Mouse (Mus musculus): ENCODE measurements around the gene Wfikkn1.
A peak's percentile ranks its signal among the peaks of the same experiment; 100 is the strongest.

The Wfikkn1 gene

DNA sequence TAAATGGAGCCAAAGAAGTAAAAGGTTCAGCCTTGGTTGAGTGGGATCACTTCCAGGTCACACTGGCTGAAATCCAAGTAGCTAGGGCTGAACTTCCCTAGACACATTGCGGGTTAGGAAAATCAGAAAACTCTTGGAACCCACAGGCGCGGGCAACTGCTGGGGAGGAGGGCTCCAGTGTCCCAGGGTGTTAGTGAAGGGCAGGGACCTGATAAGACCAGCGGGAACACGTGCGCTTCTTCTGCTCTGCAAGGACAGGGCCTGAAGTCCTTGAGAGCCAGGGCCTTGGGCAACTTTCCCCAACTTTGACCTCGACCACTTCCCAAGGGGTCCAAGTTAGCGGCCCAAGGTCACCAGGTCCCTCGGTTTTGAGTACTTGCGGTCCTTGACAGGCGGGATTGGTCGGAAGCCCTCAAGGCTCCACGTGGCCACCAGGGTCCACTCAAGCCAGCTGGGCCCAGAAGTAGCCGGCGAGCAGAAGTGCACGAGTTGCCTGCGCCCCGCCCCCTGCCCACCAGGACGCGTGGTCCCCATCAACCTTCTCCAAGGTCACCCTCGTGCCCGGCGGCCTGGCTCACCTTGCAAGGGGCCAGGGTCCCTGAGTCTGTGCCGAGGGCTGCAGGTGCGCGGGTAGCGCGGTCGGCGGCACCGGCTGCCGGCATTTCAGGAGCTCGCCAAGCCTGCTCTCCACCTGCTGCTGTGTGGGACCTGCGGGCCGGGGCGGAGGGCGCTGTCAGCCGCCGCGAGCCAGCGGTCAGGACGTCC, 12.6 kb downstream of the Wfikkn1 start:
- DNase-seq: peak; percentile 61

DNA sequence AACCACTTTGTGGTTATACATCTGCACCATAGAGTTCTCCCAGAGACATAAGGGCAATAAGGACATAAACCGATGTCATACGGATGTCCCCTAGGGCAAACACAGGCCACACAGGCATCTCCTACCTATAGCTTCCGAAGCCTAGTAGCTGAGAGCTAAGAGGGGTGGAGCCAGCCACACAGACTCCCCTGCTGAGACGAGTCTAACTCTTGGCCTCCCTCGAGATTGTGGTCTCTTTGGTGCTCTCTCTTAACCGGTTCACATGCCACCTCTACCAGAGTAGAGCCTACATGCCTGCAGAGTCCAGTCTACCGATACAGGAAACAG, 13.2 kb downstream of the Wfikkn1 start:
- no peak for DNase-seq

DNA sequence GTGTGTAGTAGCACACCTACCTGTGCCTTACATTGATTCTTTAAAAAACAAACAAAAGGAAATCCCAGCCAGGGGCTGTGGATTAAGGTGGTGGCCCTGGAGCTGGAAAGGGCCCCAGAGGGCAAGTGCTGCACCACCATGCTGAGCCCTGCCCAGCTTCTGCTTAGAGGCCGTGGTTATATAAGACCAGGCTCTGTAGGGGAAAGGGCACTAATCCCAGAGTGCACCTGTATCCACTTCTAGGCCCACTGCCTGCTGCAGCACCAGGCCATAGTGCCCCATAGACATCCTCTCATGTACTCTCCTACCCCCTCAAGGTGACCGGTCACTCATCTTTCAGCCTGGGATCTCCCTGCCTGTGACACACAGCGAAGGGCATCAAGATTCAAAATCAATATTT, 14.5 kb downstream of the Wfikkn1 start:
- no peak for DNase-seq

DNA sequence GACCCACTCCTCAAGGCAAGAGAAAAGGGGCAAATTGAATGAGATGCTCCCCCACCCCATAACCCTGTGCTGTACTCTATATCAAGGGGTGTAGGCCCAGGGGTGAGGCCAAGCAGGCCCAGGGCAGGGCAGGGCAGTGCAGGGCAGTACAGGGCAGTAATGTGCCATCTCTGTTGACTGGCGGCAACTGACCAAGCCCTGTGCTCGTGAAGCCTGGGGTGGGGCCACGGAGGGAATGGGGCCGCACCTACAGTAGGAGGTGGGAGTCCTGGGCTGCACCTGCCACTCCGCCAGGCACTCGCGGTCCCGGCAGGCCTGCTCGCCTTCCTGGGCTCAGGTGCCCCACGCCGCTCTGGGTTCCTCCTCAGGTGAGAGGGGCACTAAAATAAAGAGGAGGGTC, 15.4 kb downstream of the Wfikkn1 start:
- no peak for DNase-seq

DNA sequence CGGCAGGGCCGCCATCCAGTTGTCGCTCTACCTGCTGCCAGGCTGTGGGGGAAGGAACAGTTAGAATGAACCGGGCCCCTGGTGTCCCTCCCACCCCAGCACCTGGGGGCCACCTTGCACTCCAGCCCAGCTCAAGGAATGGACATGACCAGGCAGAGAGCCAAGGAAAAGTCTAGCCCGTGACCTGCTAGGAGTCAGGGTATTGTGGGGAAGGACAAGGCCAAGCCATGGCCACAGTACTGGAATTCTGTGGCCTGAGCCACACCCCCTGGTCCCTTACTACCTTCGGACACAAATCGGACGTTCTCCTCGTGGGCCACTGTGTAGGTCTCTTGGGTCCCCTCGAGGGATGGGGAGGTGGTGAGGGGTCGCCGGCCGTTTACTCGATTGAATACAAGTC, 16.3 kb downstream of the Wfikkn1 start:
- peak; percentile 20 for DNase-seq

DNA sequence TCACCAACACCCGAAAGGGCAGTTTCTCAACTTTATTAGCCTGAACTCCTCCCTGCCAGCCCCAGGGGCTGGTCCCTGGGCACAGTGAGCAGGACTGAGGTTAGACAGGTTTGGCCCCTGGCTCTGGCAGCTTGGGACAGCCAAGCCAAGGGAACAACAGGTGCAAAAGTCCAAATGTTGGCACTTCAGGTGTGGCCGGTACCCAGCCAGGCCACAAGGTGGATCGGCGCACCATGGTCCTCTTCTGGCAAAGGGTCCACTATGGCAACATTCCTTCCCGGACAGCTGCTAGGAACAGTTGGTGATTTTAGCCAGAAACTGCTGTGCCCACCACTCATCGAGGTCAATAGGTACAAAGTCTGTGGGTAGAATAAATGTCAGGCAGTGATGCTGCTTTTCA, 17.0 kb downstream of the Wfikkn1 start:
- DNase-seq: peak; percentile 7

DNA sequence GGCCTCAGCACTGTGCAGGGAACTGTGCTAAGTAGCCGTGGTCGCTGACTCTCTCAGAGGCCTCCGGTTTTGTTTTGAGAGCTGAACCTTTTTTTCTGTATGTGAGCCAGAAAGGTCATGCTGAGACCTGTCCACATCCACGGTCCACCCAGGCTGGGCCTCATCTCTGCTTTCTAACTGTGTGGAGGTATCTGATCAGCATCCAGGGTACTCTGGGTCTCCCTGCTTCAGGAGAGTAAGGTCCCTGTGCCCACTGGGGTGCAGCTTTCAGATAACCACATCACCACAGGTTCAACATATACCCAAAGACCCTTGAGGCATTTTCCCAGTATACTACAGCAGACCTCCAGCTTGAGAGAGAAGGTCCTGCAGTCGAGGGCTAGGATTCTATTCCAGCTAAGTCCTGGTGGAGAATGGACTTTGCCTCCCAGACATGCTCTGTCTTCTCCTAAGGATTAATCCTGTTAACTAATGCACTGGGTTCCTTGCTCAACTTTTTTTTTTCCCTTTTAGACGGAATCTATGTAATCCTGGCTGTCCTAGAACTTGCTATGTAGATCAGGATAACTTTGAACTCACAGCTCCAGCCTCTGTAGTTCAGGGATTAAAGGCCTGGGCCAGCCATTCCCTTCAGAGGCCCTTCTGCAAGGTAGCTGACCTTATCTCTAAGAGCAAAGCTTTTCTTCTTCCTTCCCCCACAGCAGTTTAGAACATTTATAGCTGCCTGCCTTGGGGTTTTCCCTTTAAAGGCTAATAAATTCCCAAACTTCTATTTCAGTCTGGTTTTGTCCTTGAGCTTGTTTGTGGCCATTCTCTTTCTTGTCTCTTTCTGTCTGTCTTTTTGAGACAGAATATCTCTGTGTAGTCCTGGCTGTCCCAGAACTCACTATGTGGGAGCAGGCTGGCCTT, 18.7 kb downstream of the Wfikkn1 start:
- DNase-seq: no peak

DNA sequence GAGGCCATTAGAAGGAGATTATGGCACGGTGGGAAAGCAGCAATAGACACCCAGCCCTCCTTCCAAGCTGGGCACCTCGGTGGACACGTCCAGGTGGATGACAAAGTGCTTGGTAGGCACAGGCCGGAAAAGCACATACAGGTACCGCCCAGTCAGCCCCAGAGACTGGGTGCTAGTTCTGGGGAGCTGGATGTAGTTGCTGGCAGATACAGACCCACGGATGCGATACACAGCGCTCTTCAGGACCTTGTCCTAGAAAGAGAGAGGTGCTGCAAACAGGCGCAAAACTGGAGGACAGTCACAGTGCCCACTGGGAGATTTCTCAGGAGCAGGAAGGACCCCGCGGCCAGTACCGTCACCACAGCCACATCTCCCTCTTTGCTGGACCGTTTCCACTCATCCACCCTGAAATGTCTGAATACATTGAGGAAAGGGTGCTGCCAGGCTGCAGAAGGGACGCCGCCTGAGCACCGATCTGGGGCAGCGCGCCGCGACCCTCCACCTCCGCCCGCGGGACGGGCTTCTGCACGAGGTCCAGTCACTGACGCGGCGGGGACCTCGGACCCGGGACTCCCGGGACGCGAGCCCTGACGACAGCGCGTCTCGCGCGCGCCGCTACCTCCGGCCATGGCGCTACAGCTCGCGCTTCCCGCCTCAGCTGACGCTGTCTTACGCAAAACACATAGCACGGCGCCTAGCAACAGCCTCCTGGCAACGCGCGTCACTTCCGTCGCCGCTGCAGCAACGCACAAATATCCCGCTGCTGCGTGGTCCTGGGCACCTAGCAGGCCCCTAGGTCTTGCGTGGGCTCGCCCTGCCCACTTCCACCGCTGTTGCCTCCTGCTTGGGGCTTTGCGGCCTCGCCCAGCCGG, 19.6 kb downstream of the Wfikkn1 start, which contains the start of gene Wdr90:
Wdr90 (minus strand) TSS at position 670 of the 872 bp plus-strand sequence.
- DNase-seq: peak; percentile 86

DNA sequence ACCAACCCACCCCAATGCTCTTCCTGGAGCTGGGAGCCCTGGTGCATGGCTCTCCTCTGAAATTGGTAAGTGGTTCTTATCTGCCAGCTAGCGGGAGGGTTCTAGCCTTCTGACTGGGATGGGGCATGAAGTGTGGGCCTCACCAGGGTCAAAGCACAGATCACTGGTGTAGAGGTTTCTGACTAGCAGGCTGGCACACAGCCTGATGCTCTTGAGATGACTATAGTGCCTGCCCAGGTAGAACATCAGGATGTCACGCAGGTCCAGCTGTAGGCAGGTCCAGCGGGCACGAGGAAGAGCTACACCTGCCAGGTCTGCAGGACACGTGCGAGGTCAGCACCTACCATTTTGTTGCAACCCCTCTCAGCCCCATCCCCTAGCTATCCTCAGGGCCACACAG, 20.4 kb downstream of the Wfikkn1 start:
- DNase-seq: no peak

DNA sequence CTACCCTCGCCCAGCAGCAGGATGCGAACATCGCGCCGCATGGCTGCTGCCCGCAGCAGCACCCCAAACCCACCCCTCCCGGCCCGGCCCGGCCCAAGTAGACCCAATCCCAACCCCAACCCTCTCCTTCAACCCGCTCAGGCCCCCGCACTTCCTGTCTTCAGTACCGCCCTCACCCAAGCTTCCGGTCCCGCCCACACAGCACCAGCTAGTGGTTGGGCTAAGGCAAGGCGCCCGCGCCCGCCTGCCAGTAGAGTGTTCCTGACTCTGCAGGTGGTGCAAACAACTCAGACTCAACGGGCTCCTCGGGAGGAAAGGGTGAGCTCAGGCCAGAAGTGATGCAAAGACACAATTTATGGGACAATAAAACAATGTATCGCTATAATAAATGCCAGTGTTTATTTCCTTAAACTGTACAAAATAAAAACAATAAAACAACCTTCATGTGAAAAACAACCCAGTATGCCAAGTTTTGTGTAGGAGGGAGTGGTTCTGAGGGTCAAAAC, 36.2 kb downstream of the Wfikkn1 start, which contains the start of gene Rhot2:
Rhot2 (minus strand) TSS at position 456 of the 506 bp plus-strand sequence.
- DNase-seq: peak; percentile 90

DNA sequence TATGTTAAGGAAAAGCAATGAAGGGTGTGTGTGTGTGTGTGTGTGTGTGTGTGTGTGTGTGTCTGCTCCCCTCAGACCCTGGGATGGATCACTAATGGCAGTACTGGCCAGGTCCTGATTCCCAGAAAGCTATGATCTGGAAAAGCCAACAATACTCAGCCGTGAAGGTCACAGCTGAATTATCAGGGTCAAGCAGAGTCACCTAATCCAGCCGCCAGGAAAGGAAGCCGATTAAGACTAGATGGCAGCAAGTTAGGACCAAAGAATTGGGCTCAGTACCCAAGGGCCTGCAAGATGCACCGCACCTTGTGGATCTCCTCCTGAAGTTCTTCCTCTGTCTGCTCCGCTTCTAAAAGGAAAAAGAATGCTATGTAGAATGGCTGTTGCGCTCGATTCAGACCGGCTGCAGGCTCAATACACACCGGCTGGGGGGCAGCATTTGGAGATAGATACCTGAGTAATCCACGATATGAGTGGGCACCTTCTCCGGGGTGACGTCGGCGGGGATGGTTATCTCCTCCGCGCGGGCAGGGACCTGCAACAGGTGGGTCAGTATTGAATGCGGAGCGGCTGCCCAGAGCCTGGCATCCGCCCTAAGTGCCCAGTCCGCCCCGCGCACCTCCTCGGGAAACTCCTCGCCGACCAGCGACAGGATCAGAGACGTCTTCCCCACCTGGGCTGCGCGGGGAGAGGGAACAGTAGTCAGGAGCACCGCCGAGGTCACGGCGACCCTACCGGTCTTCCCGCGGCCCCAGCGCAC, 36.8 kb downstream of the Wfikkn1 start:
- DNase-seq: peak; percentile 61

DNA sequence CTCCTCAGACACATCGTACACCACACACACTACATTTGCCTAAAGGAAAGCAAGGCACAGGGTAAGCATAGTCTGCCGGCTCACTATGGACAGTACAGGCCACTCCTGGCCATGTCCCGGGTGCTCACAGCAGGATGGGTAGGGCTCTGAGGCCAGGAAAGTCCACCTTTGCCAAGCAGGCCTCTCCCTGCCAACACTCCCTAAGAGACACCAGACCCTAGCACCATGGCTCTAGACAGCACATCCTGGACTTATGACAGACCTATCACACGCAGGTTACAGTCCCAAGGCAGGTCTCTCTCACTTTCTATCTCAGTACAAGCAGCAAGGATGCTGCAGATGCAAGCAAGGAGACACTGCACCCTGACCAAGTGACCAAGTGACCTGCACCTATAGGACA, 37.5 kb downstream of the Wfikkn1 start:
- no peak for DNase-seq

DNA sequence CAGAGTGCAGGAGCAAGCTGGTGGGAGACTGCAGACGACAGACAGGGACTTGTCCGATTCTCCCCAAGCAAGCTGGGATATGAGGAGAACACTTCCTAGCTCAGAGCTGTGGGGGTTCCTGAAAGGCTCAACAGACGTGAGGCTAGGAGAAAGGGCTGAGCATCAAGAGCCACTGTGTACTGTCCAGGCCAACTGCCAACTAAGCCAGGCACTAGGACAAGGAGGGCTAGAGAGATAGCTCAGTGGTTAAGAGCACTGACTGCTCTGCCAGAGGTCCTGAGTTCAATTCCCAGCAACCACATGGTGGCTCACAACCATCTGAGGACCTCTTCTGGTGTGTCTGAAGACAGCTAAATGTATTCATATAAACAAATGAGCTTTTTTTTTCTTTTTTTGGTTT, 38.1 kb downstream of the Wfikkn1 start:
- no peak for DNase-seq

DNA sequence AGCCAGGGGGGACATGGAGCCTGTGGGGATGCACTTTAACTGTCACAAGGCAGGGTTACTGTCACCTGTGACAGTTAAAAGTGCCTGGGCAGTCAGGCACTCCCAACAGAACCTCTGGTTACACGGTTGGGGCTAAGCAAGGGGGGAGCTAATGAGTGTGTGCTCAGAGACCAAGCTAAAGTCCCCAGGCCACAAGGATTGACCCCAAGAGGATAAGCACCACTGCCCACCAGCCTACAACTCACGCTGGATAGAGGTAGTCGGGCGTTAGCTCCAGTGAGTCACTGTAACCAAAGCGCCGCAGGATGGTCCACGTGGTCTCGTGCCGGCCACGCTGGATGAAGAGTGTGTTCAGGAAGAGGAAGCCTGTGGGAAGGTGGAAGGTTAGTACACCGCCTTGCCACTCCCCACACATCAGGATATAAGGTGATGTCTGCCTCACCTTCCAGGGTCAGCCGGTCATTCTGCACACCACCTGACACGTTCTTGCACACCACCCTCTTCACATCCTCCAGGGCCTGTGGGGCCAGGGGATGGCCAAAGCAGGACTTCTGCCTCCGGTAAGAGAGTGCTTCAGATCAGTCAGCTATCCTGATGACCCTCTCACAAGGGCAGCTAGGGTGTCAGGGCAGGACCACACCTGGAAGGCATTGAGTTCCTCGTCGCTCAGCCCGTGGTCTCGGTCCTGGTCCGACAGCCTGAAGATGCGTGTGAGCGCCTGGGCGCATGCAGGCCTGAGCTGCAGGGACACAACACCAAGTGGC, 39.4 kb downstream of the Wfikkn1 start, which contains the start of gene Gm20683:
Gm20683 (minus strand) TSS at position 647 of the 764 bp plus-strand sequence.
- DNase-seq: no peak

DNA sequence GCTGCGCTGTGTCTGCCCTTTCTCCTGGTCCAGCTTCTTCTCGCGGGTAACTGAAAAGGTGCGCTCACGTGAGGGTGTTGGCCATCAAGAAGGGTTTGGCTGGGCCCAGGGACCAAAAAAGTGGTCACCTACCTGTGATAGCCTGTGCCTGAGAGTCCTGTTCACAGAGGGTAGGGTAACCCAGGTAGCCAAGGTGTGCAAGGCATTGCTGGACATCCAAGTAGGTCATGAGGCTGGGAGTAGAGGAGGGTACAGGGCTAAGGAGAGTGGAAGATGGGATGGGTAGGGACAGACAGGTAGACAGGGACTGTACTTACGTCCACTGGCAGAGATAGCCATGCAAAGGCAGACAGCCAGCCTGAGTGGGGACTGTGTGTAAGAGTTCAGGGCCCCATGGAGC, 40.1 kb downstream of the Wfikkn1 start:
- DNase-seq: no peak

DNA sequence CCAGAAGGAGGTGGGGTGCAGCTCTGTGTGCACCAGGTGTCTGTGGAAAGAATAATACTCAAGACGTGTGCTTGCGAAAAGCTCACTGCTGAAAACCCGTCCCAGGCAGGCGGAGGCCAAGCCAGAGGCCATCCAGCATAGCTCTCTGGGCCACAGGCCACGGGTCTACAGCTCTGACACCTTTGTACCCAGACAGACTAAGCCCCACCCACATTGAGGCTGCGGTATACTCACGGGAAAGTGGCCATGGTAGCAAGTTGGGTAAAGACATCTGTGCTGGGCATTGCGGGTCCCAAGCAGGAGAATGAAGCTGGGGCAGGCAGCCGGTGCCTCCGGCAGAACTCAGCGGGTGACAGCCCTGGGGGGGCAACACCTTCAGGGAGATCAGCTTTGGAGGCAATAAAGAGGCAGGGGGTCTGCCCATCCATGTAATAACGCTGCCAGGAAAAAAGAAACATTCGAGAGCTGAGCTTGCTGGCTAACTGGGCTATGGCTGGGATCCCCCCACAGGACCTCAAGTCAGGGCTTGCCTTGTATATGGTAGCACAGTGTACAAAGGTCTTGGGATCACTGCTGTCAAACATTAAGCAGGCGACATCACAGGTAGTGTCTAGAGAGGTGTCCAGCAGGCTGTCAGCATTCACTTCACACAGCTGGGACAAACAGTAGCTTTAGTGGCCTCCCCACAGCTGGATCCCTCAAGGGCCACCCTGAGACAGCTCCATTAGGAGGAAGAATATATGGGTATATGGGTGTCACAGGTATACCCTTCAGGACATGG, 41.0 kb downstream of the Wfikkn1 start:
- DNase-seq: no peak

DNA sequence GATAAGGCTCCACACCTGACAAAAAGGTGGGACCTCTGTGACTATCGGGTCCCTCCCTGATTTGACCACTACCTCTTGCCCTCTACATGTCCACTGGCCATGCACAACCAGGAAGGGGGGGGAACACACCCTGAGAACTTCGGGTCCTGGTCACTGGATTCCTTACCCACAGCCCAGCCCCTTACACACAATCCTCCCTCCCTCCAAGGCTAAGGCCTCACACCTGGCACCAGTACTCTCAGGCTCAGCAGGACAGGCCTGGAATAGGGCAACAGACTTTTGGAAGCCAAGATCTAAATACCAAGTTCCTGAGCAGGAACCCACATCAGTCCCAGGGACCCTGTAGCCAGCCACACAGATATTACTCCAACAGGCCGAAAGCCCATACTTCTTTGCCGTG, 41.8 kb downstream of the Wfikkn1 start:
- no peak for DNase-seq

DNA sequence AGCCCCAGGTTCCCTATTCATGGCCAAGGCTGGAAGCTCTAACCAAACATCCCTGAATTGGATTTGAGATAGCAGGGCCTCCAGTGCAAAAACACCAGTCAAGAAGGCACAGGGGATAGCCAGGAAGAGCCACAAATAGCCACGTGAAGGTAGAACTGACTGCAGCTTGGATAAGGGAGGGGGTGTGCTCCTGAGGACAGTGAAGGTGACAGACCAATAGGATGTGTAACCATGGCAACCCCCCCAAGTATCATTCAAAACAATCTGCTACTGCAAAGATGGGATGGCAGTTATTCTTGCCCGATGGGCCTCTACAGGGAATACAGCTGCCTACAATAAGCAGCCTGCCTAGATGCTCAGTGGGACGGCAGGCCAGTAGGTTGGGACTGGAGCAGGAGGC, 43.1 kb downstream of the Wfikkn1 start:
- no peak for DNase-seq

DNA sequence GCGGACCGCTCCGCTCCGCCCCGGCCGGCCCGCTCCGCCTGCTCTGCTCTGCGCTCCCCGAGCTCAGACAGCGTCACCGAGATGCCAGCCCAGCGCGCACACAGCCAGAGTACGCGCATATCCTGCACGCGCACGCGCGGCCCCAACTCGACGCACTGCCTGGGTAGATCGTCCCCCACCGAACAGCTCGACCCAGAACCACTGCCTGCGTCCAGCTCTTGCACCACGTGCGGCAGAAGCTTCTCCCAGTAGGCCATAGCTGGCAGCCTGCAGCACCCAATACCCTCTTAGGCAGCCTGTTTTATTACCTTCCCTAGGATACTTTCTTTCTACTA, 43.6 kb downstream of the Wfikkn1 start, which contains the start of gene Rhbdl1:
Rhbdl1 (minus strand) TSS at position 220 of the 335 bp plus-strand sequence.
- DNase-seq: peak; percentile 84

DNA sequence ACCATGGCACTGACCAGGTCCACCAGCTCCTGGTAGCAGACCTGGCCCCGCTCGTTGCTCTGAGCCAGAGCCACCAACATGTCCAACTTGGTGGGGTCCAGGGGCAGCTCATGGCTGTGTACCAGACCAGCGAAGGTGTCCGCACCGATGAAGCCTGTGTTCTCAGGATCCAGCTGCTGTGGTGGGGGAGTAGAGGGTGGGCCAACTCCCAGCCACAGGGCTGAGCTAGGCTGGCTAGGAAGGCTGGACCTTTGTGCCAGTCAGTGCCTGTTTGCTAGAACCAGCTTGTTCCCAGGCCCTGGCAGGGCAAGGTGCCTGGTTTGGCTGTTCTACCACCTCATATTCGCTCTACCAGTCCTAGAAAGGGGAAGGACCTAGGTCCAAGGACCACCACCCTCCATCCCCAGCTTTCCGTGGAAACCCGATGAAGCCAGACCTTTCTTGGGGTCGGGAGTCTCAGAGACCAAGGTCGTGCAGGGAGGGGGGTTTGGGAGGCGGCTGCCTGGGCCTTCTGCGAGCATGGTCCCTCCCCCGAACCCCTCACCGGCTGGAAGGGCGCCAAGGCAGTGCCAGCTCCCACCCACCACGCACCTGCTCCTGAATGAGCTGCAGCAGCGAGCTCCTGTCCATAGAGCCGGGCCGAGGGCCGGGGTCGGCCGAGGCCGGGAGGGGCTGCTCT, 44.1 kb downstream of the Wfikkn1 start:
- no peak for DNase-seq
